Mouse (Mus musculus): ENCODE measurements around the gene Eid2. TPM values are rescaled to one million over a fixed set of nuclear protein-coding genes. Genes with fewer than 3 reads are reported as not detected.

Gene Eid2
- polyA plus RNA-seq, 1 experiment from 2014 or later: 10.9 TPM

DNA sequence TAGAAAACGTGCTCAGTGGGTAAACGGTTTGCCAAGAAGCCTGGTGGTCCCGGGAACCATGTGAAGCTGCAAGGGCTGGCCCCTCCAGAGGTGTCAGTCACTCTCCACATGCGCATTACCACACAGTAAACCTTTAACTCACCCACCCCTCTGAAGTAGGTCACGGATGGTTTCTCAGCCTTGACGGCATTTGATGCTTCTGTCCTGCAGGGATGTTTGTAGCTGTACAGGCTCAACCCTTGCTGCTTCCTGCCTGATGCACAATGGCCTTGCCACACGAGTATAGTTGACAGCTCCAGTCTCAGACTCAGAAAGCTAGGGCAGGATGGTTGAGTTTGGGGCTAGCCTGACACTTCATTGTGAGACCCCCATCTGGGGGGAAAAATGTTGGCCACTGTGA lies 12.9 kb downstream of the Eid2 start:
- Histone ChIP-seq H3K9me3 (replicated peaks; ENCODE audit: low read length) (no peaks in the 10 kb centered on the region), H3K27me3 (ENCODE audit: insufficient read depth, low read length) (no peaks in the 10 kb centered on the region), H3K4me3 (replicated peaks; ENCODE audit: low read depth, low read length) (no peak overlapping the region), H3K4me2 (ENCODE audit: low read length) (no peak overlapping the region), H3K36me3 (ENCODE audit: insufficient read depth, low read length) (no peaks in the 10 kb centered on the region), H3K4me1 (replicated peaks; ENCODE audit: insufficient read depth, low read length) (peaks cover 5% of the 10 kb centered on the region), H3K27ac (no peak overlapping the region), H3K9ac (ENCODE audit: low read depth, low read length) (no peak overlapping the region)
- no peak for DNase-seq (ENCODE audit: low spot score)
- no peak for TF ChIP-seq CTCF (IDR thresholded peaks at IDR 0.05; ENCODE audit: low read depth)
- 39% methylated on average over 7 of the region's 7 CpGs for WGBS
- no peak for ATAC-seq (replicated peaks; ENCODE audit: low FRiP score, low read depth)

DNA sequence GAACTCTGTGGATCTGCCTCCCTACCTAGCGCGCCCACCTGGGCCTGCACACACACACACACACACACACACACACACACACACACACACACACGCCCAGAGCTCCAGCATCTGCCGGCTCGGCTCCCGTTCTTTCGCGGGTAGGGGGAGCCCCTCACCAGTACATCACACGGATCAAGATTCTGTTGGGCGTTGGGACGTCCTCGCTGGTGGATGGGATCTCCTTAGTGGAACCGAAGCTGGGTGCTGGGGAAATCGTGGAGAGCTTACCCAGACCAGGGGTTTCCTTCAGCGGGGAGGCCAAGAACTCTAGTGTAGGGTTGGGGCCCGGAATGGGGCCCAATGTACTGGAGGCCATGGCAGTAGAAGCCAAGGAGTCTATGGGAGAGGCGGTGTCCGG lies 22.5 kb downstream of the Eid2 start:
- Histone ChIP-seq H3K4me3 (replicated peaks; ENCODE audit: low read depth, low read length) (peak overlapping the region; percentile 26), H3K27me3 (ENCODE audit: insufficient read depth, low read length) (peaks cover 33% of the 10 kb centered on the region), H3K36me3 (ENCODE audit: insufficient read depth, low read length) (no peaks in the 10 kb centered on the region), H3K27ac (no peak overlapping the region), H3K9ac (ENCODE audit: low read depth, low read length) (no peak overlapping the region), H3K4me2 (ENCODE audit: low read length) (peak overlapping the region; percentile 68), H3K9me3 (replicated peaks; ENCODE audit: low read length) (no peaks in the 10 kb centered on the region), H3K4me1 (replicated peaks; ENCODE audit: insufficient read depth, low read length) (peaks cover 15% of the 10 kb centered on the region; the same call in 1 of the 2 replicates)
- 2% methylated on average over 18 of the region's 18 CpGs for WGBS
- peak; percentile 42; the same call in 1 of the 2 replicates for TF ChIP-seq CTCF (IDR thresholded peaks at IDR 0.05; ENCODE audit: low read depth)
- no peak for ATAC-seq (replicated peaks; ENCODE audit: low FRiP score, low read depth)
- peak; percentile 29 for DNase-seq (ENCODE audit: low spot score)

DNA sequence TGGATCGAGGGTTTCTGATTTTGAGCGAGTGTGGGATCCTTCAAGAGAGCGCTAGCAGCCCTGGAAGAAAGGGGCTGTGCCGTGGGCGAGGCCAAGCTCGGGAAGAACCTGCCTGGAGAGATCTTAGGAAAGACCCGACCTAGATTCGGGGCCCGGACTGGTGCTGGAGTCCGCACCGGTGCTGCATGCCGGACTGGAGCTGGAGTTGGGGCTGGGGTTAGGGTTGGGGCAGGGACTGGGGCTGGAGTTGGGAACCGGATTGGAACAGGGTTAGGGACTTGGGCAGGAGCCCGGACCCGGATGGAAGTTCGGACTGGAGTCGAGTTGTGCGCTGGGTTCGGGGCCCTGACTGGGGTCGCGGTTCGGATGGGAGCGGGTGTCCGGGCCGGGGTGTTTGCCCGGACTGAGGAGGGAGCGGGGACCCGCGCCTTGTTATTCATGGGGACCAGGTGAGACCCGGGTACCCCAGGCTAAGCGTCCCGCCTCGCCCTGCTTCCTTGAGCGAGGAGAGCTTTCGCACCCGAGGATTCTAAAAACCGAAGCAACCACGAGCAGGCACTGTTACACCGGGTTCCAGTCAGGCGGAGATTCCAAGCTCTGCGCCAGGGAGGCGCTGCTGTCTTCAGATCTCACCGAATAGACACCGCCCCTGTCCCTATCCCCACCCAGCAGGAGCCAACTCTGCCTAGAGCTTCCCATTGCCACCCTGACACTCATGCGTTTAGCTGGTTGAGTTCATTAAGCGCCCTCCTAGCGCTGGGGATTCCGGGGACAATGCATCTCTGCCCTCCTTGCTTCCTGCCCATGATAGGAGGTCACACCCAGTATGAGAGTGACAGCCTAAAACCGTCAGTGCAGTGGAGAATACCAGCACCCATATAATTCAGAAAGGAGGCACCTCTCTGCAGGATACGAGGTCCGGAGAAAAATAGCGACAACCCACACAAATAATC lies 23.2 kb downstream of the Eid2 start, which contains the start of gene Selenov:
Gene Selenov, minus strand, starts transcription at position 549 of the 953 bp plus-strand sequence.
- H3K9ac ChIP-seq (ENCODE audit: low read depth, low read length): peak within 1 kb of the TSS; percentile 27; the same call in 1 of the 2 replicates
- H3K4me2 ChIP-seq (ENCODE audit: low read length): peak within 1 kb of the TSS; percentile 68
- H3K27me3 ChIP-seq (ENCODE audit: insufficient read depth, low read length): peaks cover 33% of the 10 kb centered on the region
- H3K4me1 ChIP-seq (replicated peaks; ENCODE audit: insufficient read depth, low read length): peaks cover 15% of the 10 kb centered on the region; the same call in 1 of the 2 replicates
- WGBS: 2% methylated on average over 52 of the region's 52 CpGs
- peak; percentile 76 for DNase-seq (ENCODE audit: low spot score)
- no peak within 1 kb of the TSS for H3K27ac ChIP-seq
- TF ChIP-seq CTCF (IDR thresholded peaks at IDR 0.05; ENCODE audit: low read depth): peak; percentile 26; the same call in 1 of the 2 replicates
- H3K36me3 ChIP-seq (ENCODE audit: insufficient read depth, low read length): no peaks in the 10 kb centered on the region
- no peaks in the 10 kb centered on the region for H3K9me3 ChIP-seq (replicated peaks; ENCODE audit: low read length)
- peak; percentile 61 for ATAC-seq (replicated peaks; ENCODE audit: low FRiP score, low read depth)
- H3K4me3 ChIP-seq (replicated peaks; ENCODE audit: low read depth, low read length): peak within 1 kb of the TSS; percentile 26

DNA sequence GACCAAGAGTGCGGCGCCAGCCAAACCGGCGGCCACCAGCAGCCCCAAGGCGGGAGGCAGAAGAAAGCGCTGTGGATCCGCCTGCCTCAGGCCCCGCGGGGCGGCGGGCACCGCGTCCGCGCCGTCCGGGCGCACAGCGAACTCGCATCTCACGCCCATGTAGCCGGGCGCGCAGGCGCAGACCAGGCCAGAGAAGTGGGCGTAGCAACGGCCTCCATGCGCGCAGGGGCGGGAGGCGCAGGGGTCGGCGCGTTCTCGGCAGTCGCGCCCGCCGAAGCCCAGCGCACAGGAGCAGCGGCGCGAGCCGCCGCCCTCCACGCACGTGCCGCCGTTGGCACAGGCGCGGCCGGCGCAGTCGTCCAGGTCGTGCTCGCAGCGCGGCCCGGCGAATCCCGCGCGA lies 26.8 kb downstream of the Eid2 start:
- ATAC-seq (replicated peaks; ENCODE audit: low FRiP score, low read depth): peak; percentile 38
- Histone ChIP-seq H3K4me2 (ENCODE audit: low read length) (peak overlapping the region; percentile 75), H3K36me3 (ENCODE audit: insufficient read depth, low read length) (no peaks in the 10 kb centered on the region), H3K9me3 (replicated peaks; ENCODE audit: low read length) (no peaks in the 10 kb centered on the region), H3K27me3 (ENCODE audit: insufficient read depth, low read length) (peaks cover 36% of the 10 kb centered on the region), H3K27ac (no peak overlapping the region), H3K4me3 (replicated peaks; ENCODE audit: low read depth, low read length) (peak overlapping the region; percentile 44), H3K9ac (ENCODE audit: low read depth, low read length) (peak overlapping the region; percentile 46; the same call in 1 of the 2 replicates), H3K4me1 (replicated peaks; ENCODE audit: insufficient read depth, low read length) (peaks cover 18% of the 10 kb centered on the region; the same call in 1 of the 2 replicates)
- no peak for TF ChIP-seq CTCF (IDR thresholded peaks at IDR 0.05; ENCODE audit: low read depth)
- DNase-seq (ENCODE audit: low spot score): peak; percentile 61
- WGBS: 4% methylated on average over 62 of the region's 63 CpGs

DNA sequence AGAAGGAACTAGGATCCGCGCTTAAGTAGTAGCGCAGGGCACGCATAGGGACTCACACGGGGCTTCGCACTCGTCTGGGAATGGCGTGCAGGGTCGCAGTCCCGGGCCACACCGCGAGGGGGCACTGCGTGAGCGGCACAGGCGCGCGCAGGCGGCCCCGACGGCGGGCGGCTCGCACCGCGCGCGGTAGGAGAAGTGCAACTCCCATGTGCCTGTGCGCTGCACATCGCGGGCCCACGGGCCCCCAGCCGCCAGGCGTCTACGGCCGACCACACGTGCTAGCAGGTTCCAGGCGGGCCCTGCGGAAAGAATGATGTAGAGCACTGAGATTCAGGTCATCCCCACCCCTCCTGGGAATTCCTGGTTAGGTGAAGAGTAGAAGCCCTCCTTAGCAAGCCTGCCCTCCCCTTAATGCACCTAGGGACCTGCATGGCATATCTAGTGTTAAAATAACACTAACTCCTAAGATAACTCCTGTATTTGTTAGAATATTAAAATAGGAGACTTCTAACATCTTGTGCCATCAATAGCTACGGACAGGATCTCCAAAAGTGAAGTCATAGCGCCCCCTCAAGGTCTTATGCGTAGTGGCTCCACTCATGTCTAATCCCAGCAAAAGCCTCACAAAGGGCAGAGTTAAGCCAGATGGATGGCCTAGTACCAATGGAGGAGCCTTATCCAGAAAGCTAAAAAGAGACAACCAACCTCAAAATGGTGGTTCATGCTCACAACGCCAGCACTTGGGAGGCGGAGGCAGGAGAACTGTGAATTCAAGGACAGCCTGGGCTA lies 31.4 kb downstream of the Eid2 start:
- Histone ChIP-seq H3K36me3 (ENCODE audit: insufficient read depth, low read length) (no peaks in the 10 kb centered on the region), H3K9me3 (replicated peaks; ENCODE audit: low read length) (no peaks in the 10 kb centered on the region), H3K4me1 (replicated peaks; ENCODE audit: insufficient read depth, low read length) (peaks cover 8% of the 10 kb centered on the region; the same call in 1 of the 2 replicates), H3K27me3 (ENCODE audit: insufficient read depth, low read length) (peaks cover 32% of the 10 kb centered on the region), H3K27ac (no peak overlapping the region), H3K4me3 (replicated peaks; ENCODE audit: low read depth, low read length) (no peak overlapping the region), H3K4me2 (ENCODE audit: low read length) (peak overlapping the region; percentile 29), H3K9ac (ENCODE audit: low read depth, low read length) (no peak overlapping the region)
- peak; percentile 45 for ATAC-seq (replicated peaks; ENCODE audit: low FRiP score, low read depth)
- DNase-seq (ENCODE audit: low spot score): peak; percentile 93
- TF ChIP-seq CTCF (IDR thresholded peaks at IDR 0.05; ENCODE audit: low read depth): peak; percentile 78
- WGBS: 18% methylated on average over 43 of the region's 43 CpGs
